Mouse (Mus musculus): Measurements from ENCODE around the gene Gm10134.

- TF ChIP-seq CTCF (IDR thresholded peaks at IDR 0.05; ENCODE audit: borderline replicate concordance, extremely low read depth, insufficient read depth, insufficient read length) (no peak), POLR2A (IDR thresholded peaks at IDR 0.05; ENCODE audit: borderline replicate concordance, extremely low read depth, insufficient read depth, insufficient read length, poor library complexity, severe bottlenecking) (no peak)
Observed at GRCm38 (mm10) chr2:28522166-28522565, 16.3 kb downstream of the Gm10134 start.

Measured in brain, embryonic 14.5 days (tissue).